Mouse (Mus musculus) stomach, embryonic 15.5 days (tissue): ENCODE data around the gene Atp6ap1l. TPM values are rescaled to one million over a fixed set of nuclear protein-coding genes. Genes with fewer than 3 reads are reported as not detected.

ENCODE experiments used
- ATAC-seq: fragments of 200-750 bp; cut with Nextera tagmentation; 2 replicates; pipeline ENCODE4 v1.8.0; 2017; ENCODE audit warnings: low read depth, moderate number of reproducible peaks, moderate TSS enrichment; ENCODE audit not compliant: insufficient read depth, low FRiP score
- H3K27ac ChIP-seq: fragments of 300-500 bp; sonication (generic); 2 replicates; pipeline ENCODE4 v1.5.1; 2015; ENCODE audit warnings: mild to moderate bottlenecking, inconsistent platforms
- H3K27me3 ChIP-seq: fragments of 300-500 bp; sonication (generic); replicated peaks from 2 replicates; pipeline ENCODE4 v1.6.1; 2015; ENCODE audit warnings: inconsistent platforms
- H3K36me3 ChIP-seq: fragments of 300-500 bp; sonication (generic); 2 replicates; pipeline ENCODE4 v1.6.1; 2015; ENCODE audit warnings: inconsistent platforms
- H3K4me1 ChIP-seq: fragments of 300-500 bp; sonication (generic); 2 replicates; pipeline ENCODE4 v1.6.1; 2015; ENCODE audit warnings: inconsistent platforms
- H3K4me2 ChIP-seq: fragments of 300-500 bp; sonication (generic); 2 replicates; pipeline ENCODE4 v1.6.1; 2015; ENCODE audit warnings: mild to moderate bottlenecking, inconsistent platforms
- H3K4me3 ChIP-seq: fragments of 300-500 bp; sonication (generic); replicated peaks from 2 replicates; pipeline ENCODE4 v1.5.1; 2015; ENCODE audit warnings: inconsistent platforms
- H3K9ac ChIP-seq: fragments of 300-500 bp; sonication (generic); 2 replicates; pipeline ENCODE4 v1.6.1; 2015; ENCODE audit warnings: inconsistent platforms
- H3K9me3 ChIP-seq: fragments of 300-500 bp; sonication (generic); 2 replicates; pipeline ENCODE4 v1.6.1; 2016; ENCODE audit warnings: inconsistent platforms
- WGBS: fragments of 180-500 bp; shearing (Covaris S2); methylation state at CpG from one replicate; pipeline ENCODE4 v1.1.7; 2015; 5-methylcytosine and 5-hydroxymethylcytosine counted together
- polyA plus RNA-seq: library from polyadenylated mRNA; unstranded; fragments of >200 nt; fragmentation: Nextera tagmentation; extraction: Ambion mirVana; gene quantifications from 2 replicates; pipeline ENCODE4 v1.2.1, GENCODE M21; 2015

Gene Atp6ap1l
- polyA plus RNA-seq, 1 experiment from 2014 or later: not detected

- H3K9me3 ChIP-seq: no peaks in the 10 kb centered on the region
- no peak overlapping the region for H3K9ac ChIP-seq
- no peak overlapping the region for H3K27ac ChIP-seq
- H3K36me3 ChIP-seq: no peaks in the 10 kb centered on the region
- ATAC-seq: no peak
- 48% methylated on average over 1 of the region's 1 CpGs for WGBS
- H3K4me2 ChIP-seq: no peak overlapping the region
- peaks cover 9% of the 10 kb centered on the region for H3K4me1 ChIP-seq
- no peak overlapping the region for H3K4me3 ChIP-seq
- H3K27me3 ChIP-seq: no peaks in the 10 kb centered on the region
Measured at GRCm38 (mm10) chr13:90881727-90882429, 23.3 kb downstream of the Atp6ap1l start.

GRCm38 (mm10) chr13:90871579-90871978 lies 33.6 kb downstream of the Atp6ap1l start:
- 53% methylated on average over 4 of the region's 4 CpGs for WGBS

GRCm38 (mm10) chr13:90869157-90869556 lies 36.0 kb downstream of the Atp6ap1l start:
- no peak overlapping the region for H3K9ac ChIP-seq
- no peaks in the 10 kb centered on the region for H3K27me3 ChIP-seq
- no peak overlapping the region for H3K4me3 ChIP-seq
- no peak overlapping the region for H3K27ac ChIP-seq
- 24% methylated on average over 4 of the region's 4 CpGs for WGBS
- H3K4me1 ChIP-seq: no peaks in the 10 kb centered on the region
- H3K4me2 ChIP-seq: no peak overlapping the region
- ATAC-seq: no peak
- no peaks in the 10 kb centered on the region for H3K9me3 ChIP-seq
- H3K36me3 ChIP-seq: no peaks in the 10 kb centered on the region

More at GRCm38 (mm10) chr13:90871579-90871978, 33.6 kb downstream of the Atp6ap1l start:
- H3K27me3 ChIP-seq: no peaks in the 10 kb centered on the region
- ATAC-seq: no peak
- no peak overlapping the region for H3K4me2 ChIP-seq
- no peaks in the 10 kb centered on the region for H3K4me1 ChIP-seq
- H3K9me3 ChIP-seq: no peaks in the 10 kb centered on the region
- H3K36me3 ChIP-seq: no peaks in the 10 kb centered on the region
- H3K4me3 ChIP-seq: no peak overlapping the region
- no peak overlapping the region for H3K9ac ChIP-seq
- no peak overlapping the region for H3K27ac ChIP-seq

- Histone ChIP-seq H3K4me3 (no peak overlapping the region), H3K4me2 (no peak overlapping the region), H3K27me3 (no peaks in the 10 kb centered on the region), H3K9me3 (no peaks in the 10 kb centered on the region), H3K4me1 (no peaks in the 10 kb centered on the region), H3K9ac (no peak overlapping the region), H3K36me3 (no peaks in the 10 kb centered on the region), H3K27ac (no peak overlapping the region)
- WGBS: 72% methylated on average over 3 of the region's 3 CpGs
- no peak for ATAC-seq
Measured at GRCm38 (mm10) chr13:90862138-90862537, 43.0 kb downstream of the Atp6ap1l start.

- no peaks in the 10 kb centered on the region for H3K36me3 ChIP-seq
- ATAC-seq: no peak
- no peaks in the 10 kb centered on the region for H3K9me3 ChIP-seq
- H3K27me3 ChIP-seq: no peaks in the 10 kb centered on the region
- H3K4me1 ChIP-seq: no peaks in the 10 kb centered on the region
- no peak overlapping the region for H3K4me2 ChIP-seq
- H3K9ac ChIP-seq: no peak overlapping the region
- WGBS: 56% methylated on average over 2 of the region's 2 CpGs
- no peak overlapping the region for H3K4me3 ChIP-seq
- H3K27ac ChIP-seq: no peak overlapping the region
Measured at GRCm38 (mm10) chr13:90860888-90861431, 44.2 kb downstream of the Atp6ap1l start.

GRCm38 (mm10) chr13:90852727-90853630 lies 52.2 kb downstream of the Atp6ap1l start:
- no peak for ATAC-seq
- H3K36me3 ChIP-seq: no peaks in the 10 kb centered on the region
- no peaks in the 10 kb centered on the region for H3K9me3 ChIP-seq
- H3K4me1 ChIP-seq: no peaks in the 10 kb centered on the region
- no peaks in the 10 kb centered on the region for H3K27me3 ChIP-seq
- H3K4me2 ChIP-seq: no peak overlapping the region
- no peak overlapping the region for H3K4me3 ChIP-seq
- no peak overlapping the region for H3K9ac ChIP-seq
- WGBS: 69% methylated on average over 5 of the region's 5 CpGs
- no peak overlapping the region for H3K27ac ChIP-seq

GRCm38 (mm10) chr13:90851795-90852194 lies 53.4 kb downstream of the Atp6ap1l start:
- ATAC-seq: no peak
- H3K4me3 ChIP-seq: no peak overlapping the region

GRCm38 (mm10) chr13:90844191-90844590 lies 61.0 kb downstream of the Atp6ap1l start:
- H3K27ac ChIP-seq: no peak overlapping the region
- peak; percentile 57 for ATAC-seq
- H3K4me3 ChIP-seq: no peak overlapping the region
- no peak overlapping the region for H3K4me2 ChIP-seq
- no peak overlapping the region for H3K9ac ChIP-seq
- no peaks in the 10 kb centered on the region for H3K36me3 ChIP-seq
- no peaks in the 10 kb centered on the region for H3K4me1 ChIP-seq
- no peaks in the 10 kb centered on the region for H3K27me3 ChIP-seq
- no peaks in the 10 kb centered on the region for H3K9me3 ChIP-seq

More at GRCm38 (mm10) chr13:90851795-90852194, 53.4 kb downstream of the Atp6ap1l start:
- H3K4me2 ChIP-seq: no peak overlapping the region
- no peaks in the 10 kb centered on the region for H3K36me3 ChIP-seq
- no peak overlapping the region for H3K27ac ChIP-seq
- no peak overlapping the region for H3K9ac ChIP-seq
- H3K9me3 ChIP-seq: no peaks in the 10 kb centered on the region
- H3K4me1 ChIP-seq: no peaks in the 10 kb centered on the region
- H3K27me3 ChIP-seq: no peaks in the 10 kb centered on the region
- WGBS: 73% methylated on average over 4 of the region's 4 CpGs

GRCm38 (mm10) chr13:90843412-90843811 lies 61.7 kb downstream of the Atp6ap1l start:
- Histone ChIP-seq H3K4me3 (no peak overlapping the region), H3K9ac (no peak overlapping the region), H3K27ac (no peak overlapping the region), H3K4me2 (no peak overlapping the region), H3K36me3 (no peaks in the 10 kb centered on the region), H3K9me3 (no peaks in the 10 kb centered on the region), H3K4me1 (no peaks in the 10 kb centered on the region), H3K27me3 (no peaks in the 10 kb centered on the region)
- 91% methylated on average over 3 of the region's 3 CpGs for WGBS
- no peak for ATAC-seq

GRCm38 (mm10) chr13:90841213-90841553 lies 64.0 kb downstream of the Atp6ap1l start:
- no peaks in the 10 kb centered on the region for H3K36me3 ChIP-seq
- 48% methylated on average over 5 of the region's 5 CpGs for WGBS
- no peak overlapping the region for H3K4me3 ChIP-seq
- ATAC-seq: no peak
- no peak overlapping the region for H3K27ac ChIP-seq
- no peaks in the 10 kb centered on the region for H3K27me3 ChIP-seq
- no peaks in the 10 kb centered on the region for H3K4me1 ChIP-seq
- H3K4me2 ChIP-seq: no peak overlapping the region
- H3K9ac ChIP-seq: no peak overlapping the region
- H3K9me3 ChIP-seq: no peaks in the 10 kb centered on the region

GRCm38 (mm10) chr13:90840530-90841212 lies 64.5 kb downstream of the Atp6ap1l start:
- H3K36me3 ChIP-seq: no peaks in the 10 kb centered on the region
- no peak overlapping the region for H3K4me3 ChIP-seq
- ATAC-seq: peak; percentile 40; the same call in 1 of the 2 replicates
- H3K27me3 ChIP-seq: no peaks in the 10 kb centered on the region
- 47% methylated on average over 15 of the region's 15 CpGs for WGBS
- no peak overlapping the region for H3K9ac ChIP-seq
- no peak overlapping the region for H3K4me2 ChIP-seq
- no peaks in the 10 kb centered on the region for H3K4me1 ChIP-seq
- H3K9me3 ChIP-seq: no peaks in the 10 kb centered on the region
- H3K27ac ChIP-seq: no peak overlapping the region
